Mouse (Mus musculus) lung, adult 18-20 months (tissue): ENCODE measurements around the gene Alyref2.

Experiments used
- DNase-seq, 2 experiments: peaks; one replicate each; pipeline ENCODE4 v3.0.0; 2022; ENCODE audit warnings: mixed read lengths in 2 of 2

The Alyref2 gene

DNA sequence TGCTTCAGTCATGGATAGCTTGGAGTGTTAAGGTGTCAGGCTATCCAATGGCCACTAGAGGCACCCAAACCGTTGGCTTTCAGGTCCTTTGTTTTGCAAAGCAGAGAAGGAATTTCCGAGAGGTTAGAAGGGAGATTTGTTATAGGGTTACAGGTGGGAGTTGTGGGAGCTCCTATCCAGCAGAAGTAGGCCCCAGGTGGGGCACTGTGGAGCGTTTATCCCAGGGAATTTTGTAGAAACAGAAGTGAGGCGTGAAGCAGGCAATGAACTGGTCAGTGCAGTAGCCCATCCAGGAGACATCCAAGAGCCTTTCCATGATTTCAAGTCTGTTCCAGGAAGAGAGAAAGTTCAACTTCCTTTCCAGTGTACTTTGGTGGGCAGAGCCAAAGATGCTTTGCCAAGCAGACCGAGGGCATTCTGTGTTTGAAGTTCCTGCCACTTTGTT, 1.6 kb upstream of the Alyref2 start:
- DNase-seq = peak; percentile 14 to 30

- peak; percentile 43 to 58 for DNase-seq
Observed at GRCm38 (mm10) chr1:171502388-171503249, 659 bp upstream of the Alyref2 start.

- peak; percentile 76 to 81 for DNase-seq
Observed at GRCm38 (mm10) chr1:171503592-171504291, 464 bp downstream of the Alyref2 start.

GRCm38 (mm10) chr1:171504586-171504985, 1.3 kb downstream of the Alyref2 start:
- no peak for DNase-seq

- no peak for DNase-seq
Observed at GRCm38 (mm10) chr1:171513234-171513633, 10.0 kb downstream of the Alyref2 start.

GRCm38 (mm10) chr1:171513760-171514159, 10.5 kb downstream of the Alyref2 start:
- no peak for DNase-seq

DNA sequence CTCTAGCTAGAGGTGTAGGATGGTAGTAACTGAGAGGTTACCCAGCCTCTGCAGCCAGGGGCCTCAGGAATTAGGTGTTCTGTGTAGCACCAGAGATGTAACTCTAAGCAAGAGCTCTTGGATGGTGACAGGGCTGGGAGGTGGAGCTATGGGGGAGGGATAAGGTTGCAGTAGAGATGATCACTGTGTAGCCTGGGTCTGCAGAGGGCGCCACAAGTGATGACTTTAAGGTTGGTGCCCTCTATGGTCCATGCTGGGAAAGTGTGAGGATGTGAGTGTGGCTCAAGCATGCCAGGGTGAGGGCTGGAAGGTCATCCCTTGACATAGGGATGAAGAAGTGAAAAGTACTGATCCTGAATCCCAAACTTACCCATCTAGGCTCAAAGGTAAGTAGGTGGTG, 11.8 kb downstream of the Alyref2 start:
- DNase-seq = no peak

DNA sequence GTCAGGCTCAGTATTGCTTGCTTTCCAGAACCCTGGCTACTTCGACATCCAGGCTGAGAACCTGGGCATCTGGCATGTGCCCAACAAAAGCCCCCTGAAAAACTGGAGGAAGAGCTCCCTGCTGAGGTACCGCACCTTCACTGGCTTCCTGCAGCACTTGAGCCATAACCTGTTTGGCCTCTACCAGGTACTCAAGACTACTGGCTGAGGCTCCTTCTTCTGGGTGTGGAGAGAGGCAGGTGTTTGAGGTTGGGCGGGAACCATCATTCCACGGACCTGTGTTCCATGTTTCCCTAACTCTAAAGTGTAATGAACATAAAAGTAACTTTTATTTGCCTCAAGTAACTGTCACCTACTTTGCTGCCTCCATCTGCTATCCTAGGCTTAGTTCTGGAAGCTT, 12.3 kb downstream of the Alyref2 start:
- no peak for DNase-seq

- no peak for DNase-seq
Observed at GRCm38 (mm10) chr1:171531367-171531766, 28.1 kb downstream of the Alyref2 start.

- DNase-seq = no peak
Observed at GRCm38 (mm10) chr1:171532830-171533229, 29.6 kb downstream of the Alyref2 start.

- no peak for DNase-seq
Observed at GRCm38 (mm10) chr1:171534557-171534956, 31.3 kb downstream of the Alyref2 start.

DNA sequence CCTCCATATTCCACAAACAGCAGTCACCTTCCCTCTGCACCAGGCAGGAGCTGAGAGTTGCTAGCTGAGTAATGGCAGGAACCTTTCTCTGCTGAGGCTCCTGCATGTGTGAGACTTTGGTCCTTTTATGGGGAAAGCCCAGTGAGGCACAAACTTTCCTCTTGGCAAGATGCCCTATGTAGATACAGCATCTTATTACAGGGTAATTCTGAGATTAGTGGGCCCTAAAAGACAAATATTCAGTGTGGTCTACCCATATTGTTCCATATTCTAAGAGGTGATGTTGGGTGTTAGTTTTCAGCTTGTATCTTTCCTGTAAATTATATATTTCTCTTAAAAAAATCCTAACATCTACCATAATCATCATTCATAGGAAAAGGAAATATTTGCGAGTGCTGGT, 31.9 kb downstream of the Alyref2 start, which contains the start of gene Itln1:
TSS of gene Itln1 (minus strand) at position 101 of the 400 bp plus-strand sequence.
- DNase-seq = no peak

- DNase-seq = no peak
Observed at GRCm38 (mm10) chr1:171540694-171541093, 37.4 kb downstream of the Alyref2 start.

GRCm38 (mm10) chr1:171551326-171551725, 48.0 kb downstream of the Alyref2 start:
- no peak for DNase-seq

- DNase-seq = no peak
Observed at GRCm38 (mm10) chr1:171552230-171552629, 49.0 kb downstream of the Alyref2 start.

DNA sequence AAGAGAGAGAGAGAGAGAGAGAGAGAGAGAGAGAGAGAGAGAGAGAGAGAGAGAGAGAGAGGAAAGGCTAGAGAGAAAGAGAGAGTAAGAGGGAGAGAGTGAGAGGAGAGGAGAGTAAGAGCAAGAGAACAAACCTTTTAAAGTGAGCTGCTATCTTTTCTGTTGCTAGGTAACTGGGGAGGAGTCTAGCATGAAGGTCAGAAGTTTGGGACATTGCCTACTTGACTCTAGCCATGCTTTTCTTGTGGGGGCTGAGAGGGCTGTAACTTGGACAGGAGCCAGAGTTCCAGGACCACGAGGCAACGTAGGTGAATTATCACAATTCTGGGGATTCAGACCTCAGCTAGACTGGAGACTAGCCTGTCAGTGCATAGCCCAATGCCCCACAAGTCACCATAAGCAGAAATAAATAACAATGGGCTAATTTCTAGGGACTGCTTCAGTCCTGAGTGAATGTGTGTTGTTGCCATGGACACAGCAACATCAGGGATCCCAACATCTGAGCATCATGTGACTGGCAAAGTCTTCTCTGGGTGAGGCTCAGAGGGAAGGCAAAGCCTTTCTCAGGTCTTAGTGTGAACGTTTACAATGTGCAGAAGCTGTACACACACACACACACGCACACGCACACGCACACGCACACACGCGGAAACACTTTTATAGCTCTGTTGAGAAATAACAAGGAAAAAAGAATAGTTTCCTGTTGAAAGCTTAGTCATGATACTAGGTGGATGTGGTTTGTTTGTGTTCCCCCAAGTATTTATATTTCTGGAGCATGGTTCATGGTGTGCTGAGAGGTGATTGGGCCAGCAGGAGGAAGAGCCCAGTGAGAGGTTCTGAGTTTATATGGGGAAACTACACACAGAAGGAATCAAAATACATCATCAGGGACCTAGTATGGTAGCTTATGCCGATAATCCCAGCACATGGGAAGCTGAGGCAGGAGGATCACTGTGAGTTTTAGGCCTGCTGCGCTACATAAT, 50.4 kb downstream of the Alyref2 start:
- DNase-seq = no peak
